Mouse (Mus musculus): ENCODE results near the gene Gm4787.
"Not testable (repeated sequence)": the region's sequence is repeated elsewhere in the genome, so short reads cannot be mapped to it uniquely, and the experiment has no call there.

The Gm4787 gene

GRCm38 (mm10) chr12:81379364-81379763, at the start of gene Gm4787:
Gene Gm4787, minus strand, starts transcription at chr12:81379464.
- not testable (repeated sequence) for DNase-seq (ENCODE audit: low spot score)

- DNase-seq (ENCODE audit: low spot score): no peak
Measured at GRCm38 (mm10) chr12:81421846-81422245, 42.6 kb upstream of the Gm4787 start, which contains the start of gene Adam4. Gene Adam4, minus strand, starts transcription at chr12:81421946.

GRCm38 (mm10) chr12:81413211-81413610, 33.9 kb upstream of the Gm4787 start:
- DNase-seq (ENCODE audit: low spot score): no peak

GRCm38 (mm10) chr12:81408966-81409365, 29.7 kb upstream of the Gm4787 start:
- no peak for DNase-seq (ENCODE audit: low spot score)

GRCm38 (mm10) chr12:81402187-81402586, 22.9 kb upstream of the Gm4787 start:
- DNase-seq (ENCODE audit: low spot score): peak; percentile 10

- no peak for DNase-seq (ENCODE audit: low spot score)
Measured at GRCm38 (mm10) chr12:81333841-81334240, 45.4 kb downstream of the Gm4787 start.

GRCm38 (mm10) chr12:81332875-81333421, 46.3 kb downstream of the Gm4787 start, which contains the start of gene Slc8a3:
Gene Slc8a3, minus strand, starts transcription at chr12:81333180.
- no peak for DNase-seq (ENCODE audit: low spot score)

GRCm38 (mm10) chr12:81331937-81332874, 47.1 kb downstream of the Gm4787 start:
- DNase-seq (ENCODE audit: low spot score): no peak

GRCm38 (mm10) chr12:81331046-81331638, 48.1 kb downstream of the Gm4787 start:
- no peak for DNase-seq (ENCODE audit: low spot score)
